Mouse (Mus musculus): ENCODE results near the gene Itgb5. TPM values are rescaled to one million over a fixed set of nuclear protein-coding genes. Genes with fewer than 3 reads are reported as not detected.
A peak's percentile ranks its signal among the peaks of the same experiment; 100 is the strongest.

Gene Itgb5
- polyA plus RNA-seq, 2 experiments: 108 to 117 TPM

DNA sequence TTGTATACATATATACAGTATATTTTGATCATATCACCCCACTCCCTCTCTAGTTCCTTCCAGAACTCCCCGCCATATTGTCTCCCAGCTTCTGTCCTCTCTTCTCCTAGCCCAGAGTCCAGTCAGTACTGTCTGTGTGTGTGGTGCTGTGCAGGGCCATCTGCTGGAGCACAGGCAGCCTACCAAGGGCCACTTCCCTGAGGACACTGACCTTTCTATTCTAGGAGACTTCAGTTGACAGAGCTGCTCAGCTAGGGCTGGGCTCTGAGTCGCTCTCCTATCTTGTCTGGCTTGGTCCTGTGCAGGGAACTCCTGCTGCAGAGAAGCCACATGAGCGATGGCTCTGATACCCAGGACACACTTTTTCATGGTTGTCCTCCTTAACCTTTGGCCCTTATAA is 166.0 kb downstream of the Itgb5 start:
- ATAC-seq (ENCODE audit: low FRiP score, low read depth) (no peak), DNase-seq (ENCODE audit: low spot score) (no peak)
- Histone ChIP-seq H3K36me3 (ENCODE audit: control insufficient read depth, insufficient read depth, low read length) (no peaks in the 10 kb centered on the region), H3K9ac (ENCODE audit: low read depth, low read length, severe bottlenecking) (no peak overlapping the region), H3K4me3 (replicated peaks; ENCODE audit: low read length) (no peak overlapping the region), H3K27me3 (ENCODE audit: control insufficient read depth, insufficient read depth, low read length) (no peaks in the 10 kb centered on the region), H3K9me3 (ENCODE audit: control insufficient read depth, low read length) (no peaks in the 10 kb centered on the region), H3K27ac (replicated peaks; ENCODE audit: low read depth, low read length) (no peak overlapping the region), H3K4me2 (replicated peaks; ENCODE audit: low read depth, low read length, severe bottlenecking) (no peak overlapping the region), H3K4me1 (ENCODE audit: control insufficient read depth, insufficient read depth, low read length) (no peaks in the 10 kb centered on the region)
- no peak for TF ChIP-seq POLR2A (IDR thresholded peaks at IDR 0.05; ENCODE audit: borderline replicate concordance, extremely low read depth, insufficient read depth, insufficient read length)
- WGBS: 84% methylated on average over 3 of the region's 3 CpGs

DNA sequence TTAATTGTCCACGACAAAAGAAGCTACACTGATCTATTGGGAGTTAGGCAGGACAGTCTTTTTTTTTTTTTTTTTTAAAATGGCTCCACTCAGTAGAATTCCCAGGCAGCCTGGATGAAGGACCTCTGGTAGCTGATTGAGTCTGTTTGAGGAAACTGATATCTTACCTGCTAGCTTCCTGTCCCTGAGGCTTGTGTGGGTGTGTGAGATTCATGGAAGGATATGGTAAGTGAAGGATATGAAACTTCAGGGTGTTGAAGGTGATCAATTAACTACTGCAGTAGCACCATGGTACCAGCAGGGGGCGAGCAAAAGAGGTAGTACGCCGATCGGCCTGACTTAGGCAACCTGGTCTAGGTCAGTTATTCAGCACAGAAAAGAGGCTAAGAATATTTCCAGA is 166.6 kb downstream of the Itgb5 start:
- no peaks in the 10 kb centered on the region for H3K27me3 ChIP-seq (ENCODE audit: control insufficient read depth, insufficient read depth, low read length)
- WGBS: 10% methylated on average over 5 of the region's 5 CpGs
- no peak for ATAC-seq (ENCODE audit: low FRiP score, low read depth)

DNA sequence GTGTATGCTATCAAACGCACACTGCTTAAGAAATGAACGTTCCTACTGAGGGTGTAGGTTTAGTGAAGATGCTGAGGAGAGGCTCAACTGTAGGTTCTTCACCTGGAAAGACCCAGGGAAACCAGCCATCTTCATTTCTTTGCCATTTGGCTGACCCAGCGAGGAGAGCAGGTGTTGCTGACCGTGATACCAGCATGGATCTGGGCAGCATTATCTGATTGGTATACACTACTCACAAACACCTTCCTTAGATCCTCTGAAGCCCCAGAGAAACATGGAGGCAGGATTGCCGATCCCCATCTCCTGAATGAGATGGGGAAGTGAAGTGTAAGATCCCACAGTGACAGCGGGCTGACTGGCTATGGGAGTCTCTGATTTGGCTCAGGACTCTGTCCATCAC is 168.5 kb downstream of the Itgb5 start:
- no peaks in the 10 kb centered on the region for H3K36me3 ChIP-seq (ENCODE audit: control insufficient read depth, insufficient read depth, low read length)
- TF ChIP-seq POLR2A (IDR thresholded peaks at IDR 0.05; ENCODE audit: borderline replicate concordance, extremely low read depth, insufficient read depth, insufficient read length): no peak
- H3K9me3 ChIP-seq (ENCODE audit: control insufficient read depth, low read length): no peaks in the 10 kb centered on the region
- no peak overlapping the region for H3K4me2 ChIP-seq (replicated peaks; ENCODE audit: low read depth, low read length, severe bottlenecking)
- no peak overlapping the region for H3K4me3 ChIP-seq (replicated peaks; ENCODE audit: low read length)
- H3K4me1 ChIP-seq (ENCODE audit: control insufficient read depth, insufficient read depth, low read length): peaks cover 6% of the 10 kb centered on the region; the same call in 1 of the 2 replicates
- DNase-seq (ENCODE audit: low spot score) (no peak), ATAC-seq (ENCODE audit: low FRiP score, low read depth) (no peak)
- WGBS: 85% methylated on average over 6 of the region's 6 CpGs
- no peak overlapping the region for H3K9ac ChIP-seq (ENCODE audit: low read depth, low read length, severe bottlenecking)
- H3K27ac ChIP-seq (replicated peaks; ENCODE audit: low read depth, low read length): no peak overlapping the region
- no peaks in the 10 kb centered on the region for H3K27me3 ChIP-seq (ENCODE audit: control insufficient read depth, insufficient read depth, low read length)

More for the DNA sequence above, 166.6 kb downstream of the Itgb5 start:
- Histone ChIP-seq H3K9ac (ENCODE audit: low read depth, low read length, severe bottlenecking) (no peak overlapping the region), H3K36me3 (ENCODE audit: control insufficient read depth, insufficient read depth, low read length) (no peaks in the 10 kb centered on the region), H3K4me2 (replicated peaks; ENCODE audit: low read depth, low read length, severe bottlenecking) (no peak overlapping the region), H3K4me1 (ENCODE audit: control insufficient read depth, insufficient read depth, low read length) (no peaks in the 10 kb centered on the region), H3K27ac (replicated peaks; ENCODE audit: low read depth, low read length) (no peak overlapping the region), H3K9me3 (ENCODE audit: control insufficient read depth, low read length) (no peaks in the 10 kb centered on the region), H3K4me3 (replicated peaks; ENCODE audit: low read length) (no peak overlapping the region)
- peak; percentile 78 for DNase-seq (ENCODE audit: low spot score)
- TF ChIP-seq POLR2A (IDR thresholded peaks at IDR 0.05; ENCODE audit: borderline replicate concordance, extremely low read depth, insufficient read depth, insufficient read length): no peak

Other genes starting within 250 kb of the Itgb5 start
- gene Heg1, start 145.3 kb upstream of the Itgb5 start, polyA plus RNA-seq (2012; rRNA removed): 22.0 and 27.8 TPM in 2 replicates
- 20.7 and 20.8 TPM in 2 replicates for gene Heg1, start 145.3 kb upstream of the Itgb5 start, polyA plus RNA-seq (2014; fragmentation: Nextera tagmentation; extraction: Ambion mirVana)
- gene Muc13, start 35.6 kb upstream of the Itgb5 start, polyA plus RNA-seq (2012; rRNA removed): 0.25 and 0.37 TPM in 2 replicates
- gene Muc13, start 35.6 kb upstream of the Itgb5 start, polyA plus RNA-seq (2014; fragmentation: Nextera tagmentation; extraction: Ambion mirVana): 0.07 and 0.12 TPM in 2 replicates
- gene Umps, start 137.4 kb downstream of the Itgb5 start, polyA plus RNA-seq (2012; rRNA removed): 25.8 and 31.7 TPM in 2 replicates
- gene Umps, start 137.4 kb downstream of the Itgb5 start, polyA plus RNA-seq (2014; fragmentation: Nextera tagmentation; extraction: Ambion mirVana): 50.6 and 52.6 TPM in 2 replicates